Mouse (Mus musculus): ENCODE results near the gene Gimap4.

The Gimap4 gene

DNA sequence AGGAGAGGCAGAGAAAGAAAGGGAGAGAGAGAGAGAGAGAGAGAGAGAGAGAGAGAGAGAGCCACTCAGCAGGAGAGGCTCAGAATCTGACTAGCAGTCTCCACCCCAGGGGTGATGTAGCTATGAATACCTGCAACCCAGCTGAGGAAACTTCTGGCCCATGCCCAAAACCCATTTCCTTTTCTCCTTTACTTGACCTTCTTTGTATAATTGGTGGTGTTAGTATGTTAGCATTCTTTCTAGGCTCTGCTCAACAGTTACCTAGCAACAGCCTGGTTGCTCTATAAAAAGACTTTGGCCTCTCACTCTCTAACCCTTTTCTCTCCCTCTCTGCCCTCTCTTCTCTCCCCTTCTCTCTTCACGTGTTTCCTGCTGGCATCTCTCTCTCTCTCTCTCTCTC is 41.1 kb downstream of the Gimap4 start:
- Histone ChIP-seq H3K36me3 (ENCODE audit: insufficient read depth, low read length) (no peaks in the 10 kb centered on the region), H3K4me3 (replicated peaks; ENCODE audit: low read length) (no peak overlapping the region), H3K27me3 (ENCODE audit: insufficient read depth, low read length) (no peaks in the 10 kb centered on the region), H3K4me1 (replicated peaks; ENCODE audit: low read depth, low read length) (no peaks in the 10 kb centered on the region), H3K9me3 (ENCODE audit: low read length) (no peaks in the 10 kb centered on the region)
- TF ChIP-seq CTCF (conservative IDR thresholded peaks at IDR 0.05; ENCODE audit: low read length) (no peak), NANOG (IDR thresholded peaks at IDR 0.05; ENCODE audit: borderline replicate concordance, low read length) (no peak), POU5F1 (IDR thresholded peaks at IDR 0.05; ENCODE audit: borderline replicate concordance, low read length) (no peak)

DNA sequence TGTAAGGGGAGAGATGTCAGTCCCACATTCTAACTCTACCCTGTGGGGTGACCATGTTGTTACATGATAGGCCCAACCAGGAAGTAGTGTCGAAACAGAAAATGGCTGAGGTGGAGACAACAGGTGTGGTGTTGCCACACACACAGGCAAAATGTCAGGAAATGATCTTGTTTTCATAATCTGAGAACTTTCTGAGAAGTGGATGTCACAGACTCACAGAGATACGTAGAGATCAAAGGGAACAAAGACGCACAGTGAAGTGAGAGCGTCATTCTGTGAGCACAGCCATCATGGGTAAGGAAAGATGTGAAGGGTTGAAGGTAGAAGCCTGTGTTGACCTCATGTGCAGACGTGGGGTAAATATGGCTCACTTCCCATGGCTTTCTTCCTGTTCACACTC is 43.4 kb downstream of the Gimap4 start:
- Histone ChIP-seq H3K4me3 (replicated peaks; ENCODE audit: low read length) (no peak overlapping the region), H3K4me1 (replicated peaks; ENCODE audit: low read depth, low read length) (no peaks in the 10 kb centered on the region), H3K36me3 (ENCODE audit: insufficient read depth, low read length) (no peaks in the 10 kb centered on the region), H3K27me3 (ENCODE audit: insufficient read depth, low read length) (no peaks in the 10 kb centered on the region), H3K9me3 (ENCODE audit: low read length) (no peaks in the 10 kb centered on the region)
- TF ChIP-seq NANOG (IDR thresholded peaks at IDR 0.05; ENCODE audit: borderline replicate concordance, low read length) (no peak), POU5F1 (IDR thresholded peaks at IDR 0.05; ENCODE audit: borderline replicate concordance, low read length) (no peak), CTCF (conservative IDR thresholded peaks at IDR 0.05; ENCODE audit: low read length) (no peak)

DNA sequence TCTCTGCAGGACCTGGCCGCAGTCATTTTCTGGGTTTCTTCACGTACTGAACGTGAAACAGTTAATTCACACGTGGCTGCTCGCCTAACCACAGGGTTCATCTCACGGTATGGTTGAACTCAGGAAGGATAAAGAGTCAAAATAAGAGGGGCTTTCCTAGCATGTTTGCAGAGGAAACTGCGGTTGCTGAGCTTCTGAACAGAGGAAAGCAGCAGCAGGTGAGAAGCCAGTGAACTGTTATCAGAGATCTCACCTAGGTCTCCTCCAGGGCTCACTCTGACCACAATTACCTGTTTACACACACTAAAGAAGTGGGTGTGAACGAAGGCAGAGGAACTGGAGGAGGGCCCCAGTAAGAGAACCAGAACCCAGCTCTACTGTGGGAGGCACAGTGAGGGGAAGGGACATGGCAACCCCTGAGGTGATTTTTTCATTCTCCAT is 48.5 kb downstream of the Gimap4 start:
- TF ChIP-seq POU5F1 (IDR thresholded peaks at IDR 0.05; ENCODE audit: borderline replicate concordance, low read length) (no peak), NANOG (IDR thresholded peaks at IDR 0.05; ENCODE audit: borderline replicate concordance, low read length) (no peak), CTCF (conservative IDR thresholded peaks at IDR 0.05; ENCODE audit: low read length) (no peak)
- H3K4me3 ChIP-seq (replicated peaks; ENCODE audit: low read length) = no peak overlapping the region
- no peaks in the 10 kb centered on the region for H3K36me3 ChIP-seq (ENCODE audit: insufficient read depth, low read length)
- no peaks in the 10 kb centered on the region for H3K9me3 ChIP-seq (ENCODE audit: low read length)
- H3K4me1 ChIP-seq (replicated peaks; ENCODE audit: low read depth, low read length) = no peaks in the 10 kb centered on the region
- no peaks in the 10 kb centered on the region for H3K27me3 ChIP-seq (ENCODE audit: insufficient read depth, low read length)

DNA sequence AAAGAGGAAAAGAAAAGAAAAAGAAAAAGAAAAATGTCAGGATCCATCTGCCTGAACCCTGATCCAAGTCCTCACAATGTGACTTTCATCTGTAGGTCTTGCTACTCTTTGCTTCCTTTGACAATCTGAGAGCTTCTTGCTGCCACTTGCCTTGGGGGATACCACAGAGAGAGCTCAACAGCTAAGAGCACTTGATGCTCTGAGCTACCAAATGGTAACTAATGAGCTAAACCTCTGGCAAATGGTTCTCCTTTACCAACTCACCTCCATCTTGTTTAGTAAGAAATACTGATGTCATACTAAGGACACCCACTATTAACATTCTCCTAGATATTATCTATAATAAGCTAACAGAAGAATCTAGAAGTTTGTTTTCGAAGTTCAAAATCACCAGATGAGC is 49.3 kb downstream of the Gimap4 start:
- H3K27me3 ChIP-seq (ENCODE audit: insufficient read depth, low read length) = no peaks in the 10 kb centered on the region
- no peaks in the 10 kb centered on the region for H3K36me3 ChIP-seq (ENCODE audit: insufficient read depth, low read length)
- no peak overlapping the region for H3K4me3 ChIP-seq (replicated peaks; ENCODE audit: low read length)
- H3K4me1 ChIP-seq (replicated peaks; ENCODE audit: low read depth, low read length) = no peaks in the 10 kb centered on the region
- H3K9me3 ChIP-seq (ENCODE audit: low read length) = no peaks in the 10 kb centered on the region
- TF ChIP-seq NANOG (IDR thresholded peaks at IDR 0.05; ENCODE audit: borderline replicate concordance, low read length) = no peak
- TF ChIP-seq CTCF (conservative IDR thresholded peaks at IDR 0.05; ENCODE audit: low read length) = no peak
- TF ChIP-seq POU5F1 (IDR thresholded peaks at IDR 0.05; ENCODE audit: borderline replicate concordance, low read length) = no peak

DNA sequence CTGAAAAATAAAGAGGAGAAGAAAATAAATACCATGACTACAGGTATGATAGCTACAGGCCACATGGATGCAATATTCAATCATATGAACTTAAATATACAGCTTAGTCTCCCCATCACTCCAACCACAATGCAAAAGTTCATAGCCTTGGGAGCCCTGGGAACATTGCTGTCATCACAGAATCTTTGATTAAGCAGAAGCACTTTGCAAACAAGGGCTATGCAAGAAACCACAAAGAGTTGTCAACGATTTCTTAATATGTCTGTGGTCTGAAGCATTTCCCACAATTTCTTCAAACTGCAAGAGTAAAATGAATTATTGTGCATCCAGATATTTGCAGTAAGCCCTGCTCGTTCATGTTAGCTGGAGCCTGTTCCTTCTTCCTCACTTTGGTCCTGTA is 52.7 kb downstream of the Gimap4 start:
- H3K4me3 ChIP-seq (replicated peaks; ENCODE audit: low read length) = no peak overlapping the region
- no peaks in the 10 kb centered on the region for H3K9me3 ChIP-seq (ENCODE audit: low read length)
- TF ChIP-seq CTCF (conservative IDR thresholded peaks at IDR 0.05; ENCODE audit: low read length) (no peak), POU5F1 (IDR thresholded peaks at IDR 0.05; ENCODE audit: borderline replicate concordance, low read length) (no peak), NANOG (IDR thresholded peaks at IDR 0.05; ENCODE audit: borderline replicate concordance, low read length) (no peak)
- H3K4me1 ChIP-seq (replicated peaks; ENCODE audit: low read depth, low read length) = peaks cover 19% of the 10 kb centered on the region
- no peaks in the 10 kb centered on the region for H3K36me3 ChIP-seq (ENCODE audit: insufficient read depth, low read length)
- peaks cover 23% of the 10 kb centered on the region for H3K27me3 ChIP-seq (ENCODE audit: insufficient read depth, low read length)

DNA sequence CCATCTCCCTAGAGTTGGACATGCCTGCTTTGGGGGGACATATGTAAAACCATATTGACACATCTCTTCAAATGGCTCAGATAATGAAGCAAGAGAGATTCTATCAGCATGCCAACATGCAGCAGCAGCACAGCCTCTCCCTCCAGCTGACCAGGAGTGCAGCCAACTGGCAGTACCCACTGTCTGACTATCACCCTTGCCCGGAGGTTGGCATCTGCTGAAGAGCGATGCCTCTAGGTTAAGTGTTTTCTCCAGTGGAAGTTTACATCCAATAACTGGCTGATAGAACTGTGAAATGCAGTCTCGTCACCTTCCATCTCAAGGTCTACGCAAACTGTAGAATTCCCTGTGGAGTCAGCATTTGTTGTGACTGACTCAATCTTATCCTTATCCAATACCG is 53.3 kb downstream of the Gimap4 start:
- Histone ChIP-seq H3K4me1 (replicated peaks; ENCODE audit: low read depth, low read length) (peaks cover 26% of the 10 kb centered on the region), H3K4me3 (replicated peaks; ENCODE audit: low read length) (no peak overlapping the region), H3K36me3 (ENCODE audit: insufficient read depth, low read length) (no peaks in the 10 kb centered on the region), H3K9me3 (ENCODE audit: low read length) (no peaks in the 10 kb centered on the region), H3K27me3 (ENCODE audit: insufficient read depth, low read length) (peaks cover 29% of the 10 kb centered on the region)
- TF ChIP-seq NANOG (IDR thresholded peaks at IDR 0.05; ENCODE audit: borderline replicate concordance, low read length) (no peak), CTCF (conservative IDR thresholded peaks at IDR 0.05; ENCODE audit: low read length) (no peak), POU5F1 (IDR thresholded peaks at IDR 0.05; ENCODE audit: borderline replicate concordance, low read length) (no peak)

DNA sequence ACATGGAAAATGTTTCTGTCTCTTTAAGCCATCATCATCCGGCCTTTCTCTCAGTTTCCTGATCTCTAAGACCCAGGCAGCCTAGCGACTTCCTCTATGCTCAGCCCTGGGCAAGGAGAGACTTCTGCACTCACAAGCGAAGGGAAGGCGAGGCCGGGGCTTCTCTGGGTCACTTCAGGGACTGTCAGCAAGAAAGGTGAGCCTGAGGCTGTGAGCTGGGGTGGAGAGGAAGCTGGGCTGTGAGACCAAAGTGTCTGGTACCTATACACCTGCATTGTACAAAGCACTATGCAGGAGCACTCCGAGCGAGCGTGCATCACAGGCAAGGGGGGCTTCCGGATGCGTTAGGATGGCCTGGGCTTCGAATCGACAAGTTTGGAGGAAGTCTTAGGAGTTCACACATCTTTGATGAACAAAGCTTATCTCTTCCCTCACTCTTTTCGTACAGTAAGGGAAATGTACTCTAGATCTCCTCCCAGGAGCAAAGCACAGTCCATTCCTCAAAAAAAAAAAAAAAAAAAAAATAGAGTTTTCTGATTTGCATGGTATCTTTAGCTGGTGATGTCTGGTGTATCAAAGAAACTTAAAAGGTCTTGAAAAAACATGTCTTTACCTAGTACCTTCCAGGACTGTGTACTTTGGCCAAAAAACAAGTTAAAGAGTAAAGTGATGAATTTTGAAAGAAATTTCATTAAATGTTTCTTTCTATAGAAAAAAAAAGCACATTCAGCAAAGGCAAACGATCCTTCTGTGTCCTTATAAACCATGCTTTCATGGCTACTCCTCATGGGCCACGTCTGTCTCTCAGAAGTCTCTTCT is 54.8 kb downstream of the Gimap4 start, which contains the start of gene Gimap1:
Gimap1 (plus strand) TSS at position 94 of the 819 bp plus-strand sequence.
- TF ChIP-seq POU5F1 (IDR thresholded peaks at IDR 0.05; ENCODE audit: borderline replicate concordance, low read length) (no peak), CTCF (conservative IDR thresholded peaks at IDR 0.05; ENCODE audit: low read length) (no peak), NANOG (IDR thresholded peaks at IDR 0.05; ENCODE audit: borderline replicate concordance, low read length) (no peak)
- H3K27me3 ChIP-seq (ENCODE audit: insufficient read depth, low read length) = peaks cover 36% of the 10 kb centered on the region
- peaks cover 31% of the 10 kb centered on the region for H3K4me1 ChIP-seq (replicated peaks; ENCODE audit: low read depth, low read length)

DNA sequence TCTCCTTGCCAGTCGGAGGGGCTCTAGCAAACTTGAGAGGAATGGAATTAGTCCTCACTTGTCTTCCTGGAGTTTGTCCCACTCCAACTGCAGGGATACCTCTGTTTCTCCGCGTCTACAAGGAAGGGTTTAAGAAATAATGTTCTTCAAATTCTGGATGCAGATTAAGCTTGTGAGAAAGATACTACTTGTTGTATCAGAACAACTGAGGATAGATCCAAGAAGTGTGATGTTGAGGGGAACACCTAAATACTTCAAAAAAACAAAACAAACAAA is 55.4 kb downstream of the Gimap4 start:
- Histone ChIP-seq H3K4me1 (replicated peaks; ENCODE audit: low read depth, low read length) (peaks cover 31% of the 10 kb centered on the region), H3K36me3 (ENCODE audit: insufficient read depth, low read length) (no peaks in the 10 kb centered on the region), H3K9me3 (ENCODE audit: low read length) (no peaks in the 10 kb centered on the region), H3K4me3 (replicated peaks; ENCODE audit: low read length) (no peak overlapping the region), H3K27me3 (ENCODE audit: insufficient read depth, low read length) (peaks cover 37% of the 10 kb centered on the region)
- no peak for TF ChIP-seq POU5F1 (IDR thresholded peaks at IDR 0.05; ENCODE audit: borderline replicate concordance, low read length)
- TF ChIP-seq NANOG (IDR thresholded peaks at IDR 0.05; ENCODE audit: borderline replicate concordance, low read length) = no peak
- no peak for TF ChIP-seq CTCF (conservative IDR thresholded peaks at IDR 0.05; ENCODE audit: low read length)

More for the DNA sequence above, 54.8 kb downstream of the Gimap4 start, which contains the start of gene Gimap1:
- Histone ChIP-seq H3K36me3 (ENCODE audit: insufficient read depth, low read length) (no peaks in the 10 kb centered on the region), H3K9me3 (ENCODE audit: low read length) (no peaks in the 10 kb centered on the region), H3K4me3 (replicated peaks; ENCODE audit: low read length) (no peak within 1 kb of the TSS)

Data from E14TG2a.4 (cell line).